In genomic region chr9:87383513-87383912, GRCm38 (mm10) we compare ENCODE assay signal across 27 mouse cellular contexts.
"Had no signal": no experiment of that assay in that cellular context is flagged by ENCODE, and none has a peak within 500 bp of the region (broad histone marks: within the 10 kb centered on the region; RNA-seq: fewer than 3 reads in every experiment).

No protein-coding gene starts in this region.

- ATAC-seq: forebrain, embryonic 13.5 days; forebrain, embryonic 14.5 days; forebrain, embryonic 15.5 days; forebrain, embryonic 16.5 days; forebrain, postnatal 0 days had no signal

- H3K9ac ChIP-seq: embryonic facial prominence, embryonic 12.5 days; embryonic facial prominence, embryonic 13.5 days; embryonic facial prominence, embryonic 15.5 days; forebrain, embryonic 12.5 days; forebrain, embryonic 13.5 days; forebrain, embryonic 15.5 days; forebrain, postnatal 0 days had no signal

- H3K4me1 ChIP-seq: embryonic facial prominence, embryonic 15.5 days; forebrain, embryonic 12.5 days; forebrain, embryonic 13.5 days; forebrain, embryonic 15.5 days had no signal

- H3K4me3 ChIP-seq: embryonic facial prominence, embryonic 10.5 days; embryonic facial prominence, embryonic 12.5 days; embryonic facial prominence, embryonic 13.5 days; embryonic facial prominence, embryonic 15.5 days; erythroblast, embryonic 14.5 days; forebrain, embryonic 10.5 days; forebrain, embryonic 12.5 days; forebrain, embryonic 13.5 days; forebrain, embryonic 15.5 days; gastrocnemius, adult 2 months; heart, adult 2 months had no signal

- H3K27me3 ChIP-seq: embryonic facial prominence, embryonic 12.5 days; embryonic facial prominence, embryonic 15.5 days; forebrain, embryonic 12.5 days; forebrain, embryonic 13.5 days; forebrain, embryonic 15.5 days had no signal

- H3K27ac ChIP-seq: embryonic facial prominence, embryonic 10.5 days; embryonic facial prominence, embryonic 12.5 days; embryonic facial prominence, embryonic 13.5 days; embryonic facial prominence, embryonic 15.5 days; forebrain, embryonic 10.5 days; forebrain, embryonic 12.5 days; forebrain, embryonic 13.5 days; forebrain, embryonic 15.5 days; gastrocnemius, adult 2 months; heart, adult 2 months had no signal

- H3K9me3 ChIP-seq: embryonic facial prominence, embryonic 10.5 days; embryonic facial prominence, embryonic 12.5 days; embryonic facial prominence, embryonic 13.5 days; embryonic facial prominence, embryonic 15.5 days; forebrain, embryonic 10.5 days; forebrain, embryonic 12.5 days; forebrain, embryonic 13.5 days; forebrain, embryonic 15.5 days had no signal

- H3K4me2 ChIP-seq: embryonic facial prominence, embryonic 12.5 days; embryonic facial prominence, embryonic 13.5 days; embryonic facial prominence, embryonic 15.5 days; forebrain, embryonic 12.5 days; forebrain, embryonic 13.5 days; forebrain, embryonic 15.5 days had no signal

- DNase-seq: cerebellum, adult 8-10 months; cerebellum, adult 9-10 months; cerebellum, adult 9-11 months; cerebellum, postnatal 10 days; cerebellum, postnatal 14 days; cerebellum, postnatal 25 days; cerebellum, postnatal 36 days; embryo, embryonic 11 days; forebrain, postnatal 0 days; gastrocnemius, adult 2 months; gastrocnemius, postnatal 10 days; gastrocnemius, postnatal 14 days; gastrocnemius, postnatal 25 days; gastrocnemius, postnatal 36 days; heart, adult 18-20 months; heart, adult 2 months had no signal

- H3K36me3 ChIP-seq: embryonic facial prominence, embryonic 10.5 days; embryonic facial prominence, embryonic 12.5 days; embryonic facial prominence, embryonic 13.5 days; embryonic facial prominence, embryonic 15.5 days; forebrain, embryonic 10.5 days; forebrain, embryonic 12.5 days; forebrain, embryonic 15.5 days had no signal
